Mouse (Mus musculus): ENCODE measurements around the gene Ntn1.

Gene Ntn1

GRCm38 (mm10) chr11:68384131-68384530, 16.5 kb downstream of the Ntn1 start:
- DNase-seq (ENCODE audit: low spot score in 2 of 2) = no peak

GRCm38 (mm10) chr11:68383519-68383918, 17.1 kb downstream of the Ntn1 start:
- no peak for DNase-seq (ENCODE audit: low spot score in 2 of 2)

GRCm38 (mm10) chr11:68381833-68382232, 18.8 kb downstream of the Ntn1 start:
- no peak for DNase-seq (ENCODE audit: low spot score in 2 of 2)

GRCm38 (mm10) chr11:68381318-68381717, 19.3 kb downstream of the Ntn1 start:
- DNase-seq (ENCODE audit: low spot score in 2 of 2) = no peak

GRCm38 (mm10) chr11:68378946-68379764, 21.5 kb downstream of the Ntn1 start:
- DNase-seq (ENCODE audit: low spot score in 2 of 2) = no peak

- no peak for DNase-seq (ENCODE audit: low spot score in 2 of 2)
Measured at GRCm38 (mm10) chr11:68378419-68378818, 22.2 kb downstream of the Ntn1 start.

GRCm38 (mm10) chr11:68373105-68373504, 27.5 kb downstream of the Ntn1 start:
- DNase-seq (ENCODE audit: low spot score in 2 of 2) = no peak

GRCm38 (mm10) chr11:68371609-68372008, 29.0 kb downstream of the Ntn1 start:
- DNase-seq (ENCODE audit: low spot score in 2 of 2) = no peak

- no peak for DNase-seq (ENCODE audit: low spot score in 2 of 2)
Measured at GRCm38 (mm10) chr11:68356901-68357300, 43.7 kb downstream of the Ntn1 start.

GRCm38 (mm10) chr11:68355561-68355960, 45.1 kb downstream of the Ntn1 start:
- DNase-seq (ENCODE audit: low spot score in 2 of 2) = no peak

GRCm38 (mm10) chr11:68354848-68355247, 45.8 kb downstream of the Ntn1 start:
- DNase-seq (ENCODE audit: low spot score in 2 of 2) = no peak

- no peak for DNase-seq (ENCODE audit: low spot score in 2 of 2)
Measured at GRCm38 (mm10) chr11:68352236-68352635, 48.4 kb downstream of the Ntn1 start.

- no peak for DNase-seq (ENCODE audit: low spot score in 2 of 2)
Measured at GRCm38 (mm10) chr11:68348851-68349250, 51.8 kb downstream of the Ntn1 start.

GRCm38 (mm10) chr11:68348083-68348482, 52.5 kb downstream of the Ntn1 start:
- DNase-seq (ENCODE audit: low spot score in 2 of 2) = no peak

- DNase-seq (ENCODE audit: low spot score in 2 of 2) = no peak
Measured at GRCm38 (mm10) chr11:68347508-68347907, 53.1 kb downstream of the Ntn1 start.

GRCm38 (mm10) chr11:68346099-68346498, 54.5 kb downstream of the Ntn1 start:
- DNase-seq (ENCODE audit: low spot score in 2 of 2) = no peak

GRCm38 (mm10) chr11:68344221-68344620, 56.4 kb downstream of the Ntn1 start:
- DNase-seq (ENCODE audit: low spot score in 2 of 2) = no peak

GRCm38 (mm10) chr11:68342761-68343160, 57.9 kb downstream of the Ntn1 start:
- DNase-seq (ENCODE audit: low spot score in 2 of 2) = no peak

- DNase-seq (ENCODE audit: low spot score in 2 of 2) = no peak
Measured at GRCm38 (mm10) chr11:68342003-68342400, 58.6 kb downstream of the Ntn1 start.

GRCm38 (mm10) chr11:68341111-68342002, 59.3 kb downstream of the Ntn1 start:
- no peak for DNase-seq (ENCODE audit: low spot score in 2 of 2)

- no peak for DNase-seq (ENCODE audit: low spot score in 2 of 2)
Measured at GRCm38 (mm10) chr11:68340366-68340765, 60.3 kb downstream of the Ntn1 start.

- no peak for DNase-seq (ENCODE audit: low spot score in 2 of 2)
Measured at GRCm38 (mm10) chr11:68339856-68340255, 60.8 kb downstream of the Ntn1 start.

GRCm38 (mm10) chr11:68339331-68339730, 61.3 kb downstream of the Ntn1 start:
- no peak for DNase-seq (ENCODE audit: low spot score in 2 of 2)
